Mouse (Mus musculus): ENCODE data around the gene Dnal1.

Dnal1 gene

DNA sequence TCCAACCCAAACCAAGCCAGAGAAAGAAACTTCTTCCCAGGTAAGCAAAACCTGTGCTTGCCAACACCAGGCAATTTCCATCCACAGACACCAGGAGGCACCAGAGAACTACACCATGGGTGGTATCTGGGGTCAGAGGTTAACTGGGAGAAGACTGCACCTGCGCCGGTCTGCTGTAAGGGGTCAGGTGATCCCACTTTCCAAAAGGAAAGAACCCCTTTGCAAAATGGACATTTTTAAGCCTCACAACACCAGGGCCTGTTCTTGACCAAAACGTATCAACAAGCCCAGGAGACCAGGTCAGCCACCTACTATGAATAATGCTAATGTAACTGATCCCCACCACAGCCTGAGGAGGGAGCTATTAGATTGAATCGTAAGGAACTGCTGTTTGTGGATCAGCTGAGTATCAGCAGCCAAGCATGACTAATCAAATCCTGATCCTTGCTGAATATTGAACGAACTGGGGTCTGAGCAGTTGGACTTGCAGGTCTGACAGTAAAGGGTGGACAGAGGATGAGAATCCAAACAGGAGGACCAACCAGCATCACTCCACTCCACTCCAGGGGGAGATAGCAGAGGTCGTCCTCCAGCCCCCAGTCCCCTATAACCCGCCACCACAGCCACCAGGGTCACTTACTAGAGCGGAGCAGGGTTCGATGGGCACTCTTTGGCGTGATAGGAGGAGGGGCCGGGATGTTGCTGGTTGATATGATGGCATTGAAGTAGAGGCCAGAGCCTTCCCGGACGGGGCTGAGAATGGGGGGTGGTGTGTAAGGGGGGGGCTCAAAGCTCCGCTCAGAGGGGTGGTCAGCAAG is 47.7 kb downstream of the Dnal1 start:
- DNase-seq (ENCODE audit: low read depth, low spot score), result peak; percentile 58

GRCm38 (mm10) chr12:84163133-84163532 is 49.0 kb downstream of the Dnal1 start:
- DNase-seq (ENCODE audit: low read depth, low spot score), result peak; percentile 52

- DNase-seq (ENCODE audit: low read depth, low spot score), result no peak
Measured at GRCm38 (mm10) chr12:84163586-84164110, 49.5 kb downstream of the Dnal1 start.

- no peak for DNase-seq (ENCODE audit: low read depth, low spot score)
Measured at GRCm38 (mm10) chr12:84165631-84166373, 51.6 kb downstream of the Dnal1 start.

DNA sequence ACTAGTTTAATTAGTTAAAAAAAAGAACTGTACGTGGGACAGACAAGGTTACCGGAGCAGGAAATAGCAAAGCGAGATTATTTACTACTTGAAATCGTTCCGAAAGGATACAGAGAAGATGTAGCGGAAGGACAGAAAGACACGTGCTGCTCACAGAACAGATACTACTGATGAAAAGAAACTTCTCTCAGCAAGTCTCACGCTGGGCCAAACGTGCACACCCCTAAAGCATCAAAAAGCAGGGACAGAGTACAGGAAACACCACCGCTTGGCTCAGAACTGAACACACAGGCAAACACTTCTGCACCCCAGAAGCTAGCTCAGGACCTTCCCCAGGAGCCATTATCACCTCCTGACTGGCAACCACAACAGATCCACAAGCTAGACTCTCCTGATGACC is 56.4 kb downstream of the Dnal1 start:
- no peak for DNase-seq (ENCODE audit: low read depth, low spot score)

DNA sequence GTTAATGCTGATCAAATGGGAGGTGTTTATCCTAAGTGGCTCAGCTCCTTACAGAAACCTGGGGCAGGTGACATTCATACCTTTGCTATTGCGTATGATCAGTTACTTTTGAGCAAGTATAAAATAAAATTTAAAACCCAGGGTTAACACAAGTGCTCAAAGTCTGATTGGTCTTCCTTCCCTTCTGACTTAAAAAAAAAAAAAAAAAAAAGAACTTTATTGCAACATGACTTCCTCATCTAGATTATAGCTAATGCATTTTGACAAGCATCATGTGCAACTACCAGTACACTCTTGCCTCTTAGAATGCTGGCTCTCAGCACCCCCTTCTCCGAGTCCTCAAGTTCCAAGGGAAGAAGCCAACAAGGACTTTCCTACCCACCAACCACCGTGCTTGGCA is 58.0 kb downstream of the Dnal1 start:
- DNase-seq (ENCODE audit: low read depth, low spot score), result no peak

DNA sequence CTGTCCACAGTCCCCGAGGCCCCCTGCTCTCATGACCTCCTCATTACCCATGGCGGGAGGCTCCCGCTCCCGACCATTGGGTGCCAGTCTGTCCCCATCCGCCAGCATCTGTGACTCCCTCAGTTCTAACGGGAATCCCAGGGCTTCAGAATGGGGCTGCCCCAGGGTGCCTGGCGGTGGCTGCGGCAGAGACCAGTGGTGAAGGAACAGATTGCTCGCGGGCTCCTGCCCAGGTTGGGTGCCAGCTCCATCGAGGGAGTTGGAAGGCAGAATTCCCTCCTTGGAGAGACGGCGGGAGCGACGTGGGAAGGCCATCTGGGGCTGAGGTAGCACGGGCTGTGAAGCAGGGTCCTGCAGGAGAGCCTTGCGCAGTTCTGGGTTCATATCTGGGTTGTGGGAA is 58.7 kb downstream of the Dnal1 start:
- no peak for DNase-seq (ENCODE audit: low read depth, low spot score)

GRCm38 (mm10) chr12:84173309-84173915 is 59.2 kb downstream of the Dnal1 start:
- DNase-seq (ENCODE audit: low read depth, low spot score), result peak; percentile 45

- DNase-seq (ENCODE audit: low read depth, low spot score), result no peak
Measured at GRCm38 (mm10) chr12:84174190-84174811, 60.1 kb downstream of the Dnal1 start.

DNA sequence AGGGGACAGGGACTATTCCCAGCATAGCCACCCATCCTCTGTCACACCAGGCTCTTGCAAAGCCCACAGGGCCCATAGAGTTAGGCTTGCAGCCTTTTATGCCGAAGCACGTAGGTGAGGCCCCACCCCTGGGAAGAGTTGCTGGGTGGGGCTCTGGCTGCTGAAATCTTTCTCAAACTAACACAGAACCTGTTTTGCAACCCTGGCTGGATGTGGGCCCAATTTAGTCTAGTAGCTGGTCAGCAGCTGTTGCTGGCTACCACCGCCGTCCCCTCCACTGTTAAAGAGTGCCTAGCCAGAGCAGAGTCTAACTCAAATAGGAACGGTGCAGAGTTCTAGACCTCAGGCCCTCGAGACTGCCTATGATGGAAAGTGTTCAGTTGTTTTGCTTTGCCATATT is 60.7 kb downstream of the Dnal1 start:
- DNase-seq (ENCODE audit: low read depth, low spot score), result no peak

DNA sequence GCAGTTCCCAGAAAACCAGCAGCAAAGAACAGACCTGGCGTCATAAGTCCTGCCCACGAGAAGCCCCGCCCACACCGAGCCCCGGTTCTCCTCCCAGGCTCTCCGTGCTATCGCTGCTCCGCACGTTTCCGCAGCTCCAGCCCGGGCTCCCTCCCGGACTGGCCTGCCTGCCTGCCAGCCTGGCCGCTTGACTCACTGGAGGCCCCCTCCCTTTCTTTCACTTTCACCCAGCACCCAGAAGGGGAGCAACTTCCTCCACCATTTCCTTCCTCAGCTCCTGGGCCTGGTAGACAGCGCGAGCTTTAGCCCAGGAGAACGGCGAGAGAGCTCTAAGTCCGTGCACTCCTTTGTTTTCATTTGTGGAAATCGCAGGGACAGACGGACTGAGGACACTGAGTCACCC is 61.5 kb downstream of the Dnal1 start:
- peak; percentile 86 for DNase-seq (ENCODE audit: low read depth, low spot score)

- DNase-seq (ENCODE audit: low read depth, low spot score), result peak; percentile 80
Measured at GRCm38 (mm10) chr12:84176126-84176769, 62.1 kb downstream of the Dnal1 start.

- peak; percentile 83 for DNase-seq (ENCODE audit: low read depth, low spot score)
Measured at GRCm38 (mm10) chr12:84176886-84177765, 63.0 kb downstream of the Dnal1 start.

- DNase-seq (ENCODE audit: low read depth, low spot score), result peak; percentile 44
Measured at GRCm38 (mm10) chr12:84178052-84178451, 63.9 kb downstream of the Dnal1 start.

GRCm38 (mm10) chr12:84178652-84179445 is 64.7 kb downstream of the Dnal1 start:
- DNase-seq (ENCODE audit: low read depth, low spot score), result no peak

DNA sequence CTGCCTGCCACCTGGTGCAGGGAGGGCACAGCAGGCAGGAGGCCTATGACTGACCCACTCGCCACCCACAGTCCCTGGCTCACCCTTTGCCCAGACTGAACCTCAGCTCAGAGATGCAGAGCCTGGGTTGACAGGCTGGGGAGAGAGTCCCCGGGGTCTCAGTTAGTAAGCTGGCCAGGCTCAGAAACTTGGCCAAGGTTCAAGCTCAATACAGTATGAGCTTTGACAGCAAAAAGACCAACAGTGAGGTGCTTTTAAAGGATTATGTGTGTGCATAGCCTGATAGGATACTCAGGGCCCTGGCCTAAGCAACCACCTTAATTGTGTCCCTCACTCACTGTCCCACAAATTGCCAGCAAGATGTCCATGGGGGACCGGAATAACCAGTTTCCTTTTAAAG is 65.9 kb downstream of the Dnal1 start:
- no peak for DNase-seq (ENCODE audit: low read depth, low spot score)

DNA sequence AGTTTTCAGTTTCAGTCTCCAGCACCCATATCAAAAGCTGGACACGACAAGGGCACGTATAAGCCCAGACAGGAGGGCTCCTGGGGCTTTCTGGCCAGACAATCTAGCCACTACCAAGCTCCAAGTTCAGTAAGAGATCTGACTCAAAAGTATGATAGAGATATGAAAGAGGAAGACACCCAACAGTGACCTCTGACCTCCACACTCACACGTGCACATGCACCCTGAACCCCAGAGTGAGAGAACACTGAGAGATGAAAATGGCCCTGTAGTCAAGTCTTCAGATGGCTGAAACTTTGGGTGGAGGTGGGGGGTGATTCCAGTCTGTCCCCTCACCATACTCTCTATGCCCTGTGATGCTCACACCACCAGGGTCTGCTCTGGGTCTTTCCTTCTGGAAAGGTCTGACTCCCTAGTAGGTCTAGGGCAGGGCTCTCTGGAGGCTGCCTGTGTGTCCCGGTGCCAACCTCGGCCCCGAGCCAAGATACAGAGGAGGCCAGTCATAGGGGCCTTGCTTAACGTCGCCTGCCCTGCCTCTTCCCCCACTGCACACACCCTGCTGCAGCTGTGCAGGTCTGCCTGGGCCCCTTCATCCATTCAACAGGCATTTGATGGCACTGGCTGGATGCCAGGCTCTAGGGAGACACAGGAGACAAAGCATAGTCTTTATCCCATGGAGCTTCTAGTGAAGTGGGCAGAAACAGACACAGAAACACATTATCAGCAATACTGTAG is 66.7 kb downstream of the Dnal1 start:
- DNase-seq (ENCODE audit: low read depth, low spot score), result peak; percentile 86

DNA sequence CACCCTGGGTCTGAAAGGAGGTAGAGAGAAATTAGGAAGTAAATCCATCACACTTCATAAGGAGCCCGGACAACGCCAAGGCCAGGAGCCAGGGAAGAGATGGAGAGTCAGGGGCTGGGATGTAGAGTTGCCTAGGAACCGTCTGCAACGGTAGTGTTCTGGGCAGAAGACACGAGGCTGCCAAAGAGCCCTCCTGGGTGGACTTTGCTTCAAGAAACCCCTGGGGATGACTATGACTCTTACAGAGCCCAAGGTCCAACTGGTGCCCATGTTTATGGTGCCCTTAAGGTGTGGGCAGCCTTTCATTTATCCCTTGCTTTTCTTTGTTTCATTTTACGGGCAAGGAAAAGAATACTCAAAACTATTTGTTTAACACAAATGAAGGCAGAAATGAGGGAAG is 67.8 kb downstream of the Dnal1 start:
- DNase-seq (ENCODE audit: low read depth, low spot score), result no peak

- DNase-seq (ENCODE audit: low read depth, low spot score), result no peak
Measured at GRCm38 (mm10) chr12:84184979-84185378, 70.8 kb downstream of the Dnal1 start.

Data from A20 (cell line).